Mouse (Mus musculus) yolk sac, embryonic 10.5 days (tissue): Measurements from ENCODE around the gene Pacsin2.
"Not testable (repeated sequence)": the region's sequence is repeated elsewhere in the genome, so short reads cannot be mapped to it uniquely, and the experiment has no call there.

ENCODE experiments used
- DNase-seq: peaks from one replicate; pipeline ENCODE4 v3.0.0-alpha.2; 2017; ENCODE audit warnings: low spot score

Gene Pacsin2

DNA sequence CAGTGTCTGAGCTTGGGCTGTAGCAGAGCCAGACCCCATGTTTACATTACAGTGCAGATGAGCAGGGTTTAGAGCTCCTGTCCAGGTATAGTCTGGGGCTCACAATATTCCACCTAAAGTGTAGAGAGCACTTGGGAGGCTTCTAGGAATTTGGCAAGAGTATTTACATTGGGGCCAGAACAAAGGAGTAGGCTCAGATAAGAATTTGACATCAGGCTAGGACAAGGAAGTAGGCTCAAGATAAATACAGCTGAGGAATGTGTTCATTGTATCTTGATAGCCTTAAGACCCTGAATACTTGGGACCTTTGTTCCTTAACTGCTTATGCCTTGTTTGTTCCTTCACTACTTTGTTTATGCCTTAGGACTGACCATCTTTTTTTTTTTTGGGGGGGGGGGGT is 90.3 kb downstream of the Pacsin2 start:
- DNase-seq: peak; percentile 53

DNA sequence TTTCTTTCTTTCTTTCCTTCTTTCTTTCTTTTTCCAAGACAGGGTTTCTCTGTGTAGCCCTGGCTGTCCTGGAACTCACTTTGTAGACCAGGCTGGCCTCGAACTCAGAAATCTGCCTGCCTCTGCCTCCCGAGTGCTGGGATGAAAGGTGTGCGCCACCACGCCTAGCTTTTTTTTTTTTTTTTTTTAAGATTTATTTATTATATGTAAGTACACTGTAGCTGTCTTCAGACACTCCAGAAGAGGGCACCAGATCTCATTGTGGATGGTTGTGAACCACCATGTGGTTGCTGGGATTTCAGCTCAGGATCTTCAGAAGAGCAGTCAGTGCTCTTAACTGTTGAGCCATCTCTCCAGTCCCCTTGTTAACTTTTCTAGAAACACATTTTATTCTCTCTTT is 95.7 kb downstream of the Pacsin2 start:
- DNase-seq: not testable (repeated sequence)

DNA sequence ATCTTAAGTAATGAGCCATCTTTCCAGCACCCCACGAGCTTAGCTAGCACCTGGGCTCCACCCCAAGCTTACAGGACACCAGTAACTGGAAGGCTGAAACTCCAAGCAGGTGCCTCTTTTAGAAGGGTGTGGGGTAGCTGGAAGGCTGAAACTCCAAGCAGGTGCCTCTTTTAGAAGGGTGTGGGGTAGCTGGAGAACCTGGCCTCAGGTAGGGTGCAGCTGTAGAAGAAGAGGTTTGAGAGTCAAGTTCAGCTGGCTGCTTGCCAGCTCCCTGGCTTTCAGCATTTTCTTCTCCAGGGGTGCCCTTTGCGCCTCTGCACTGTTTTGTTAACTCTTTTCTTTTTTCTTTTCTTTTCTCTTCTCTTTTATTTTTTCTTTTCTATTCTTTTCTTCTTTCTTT is 96.1 kb downstream of the Pacsin2 start:
- DNase-seq: no peak

DNA sequence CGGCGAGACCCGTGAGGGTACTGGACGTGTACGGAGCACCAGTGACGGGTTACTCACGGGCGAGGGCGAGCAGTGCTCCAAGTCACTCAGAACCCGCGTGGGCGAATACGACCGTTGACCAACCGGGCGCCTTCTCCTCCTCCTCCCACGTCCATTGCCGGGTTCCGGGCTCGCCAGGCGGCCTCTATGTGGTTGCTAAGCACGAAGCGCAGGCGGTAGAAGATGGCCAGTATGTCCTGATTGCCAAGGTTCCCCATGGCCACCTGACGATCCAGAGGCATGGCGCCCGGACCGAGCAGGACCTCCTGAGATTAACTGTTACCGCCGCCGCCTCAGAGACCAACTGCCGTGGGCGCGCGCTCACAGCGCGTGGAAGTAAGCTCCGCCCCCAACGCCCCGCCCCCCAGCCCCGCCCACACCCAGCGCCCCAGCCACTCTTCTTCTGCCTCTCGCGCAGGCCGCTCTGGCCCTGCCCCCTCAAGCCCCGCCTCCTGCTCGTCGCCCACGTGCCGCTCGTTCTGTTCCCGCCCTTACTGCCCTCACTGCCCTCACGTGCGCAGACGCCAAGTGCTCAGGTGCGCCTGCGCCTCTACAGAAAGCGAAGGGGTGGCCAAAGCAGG is 97.4 kb downstream of the Pacsin2 start:
- peak; percentile 94 for DNase-seq

DNA sequence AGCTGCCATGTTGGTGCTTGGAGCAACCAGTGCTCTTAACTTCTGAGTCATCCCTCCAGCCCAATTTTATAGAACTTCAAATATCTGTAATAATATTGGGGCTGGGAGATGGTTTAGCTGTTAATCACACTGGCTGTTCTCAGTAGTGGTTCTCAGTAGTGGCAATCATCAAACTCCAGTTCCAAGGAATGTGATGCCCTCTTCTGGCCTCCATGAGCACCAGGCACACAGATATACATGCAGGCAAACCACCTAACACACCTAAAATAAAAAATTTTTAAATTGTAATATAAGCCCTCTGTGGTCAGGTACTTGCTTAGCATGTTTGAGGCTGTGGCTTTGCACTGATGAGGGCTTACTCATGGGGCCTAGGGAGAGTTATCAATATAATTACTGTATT is 98.7 kb downstream of the Pacsin2 start:
- no peak for DNase-seq

DNA sequence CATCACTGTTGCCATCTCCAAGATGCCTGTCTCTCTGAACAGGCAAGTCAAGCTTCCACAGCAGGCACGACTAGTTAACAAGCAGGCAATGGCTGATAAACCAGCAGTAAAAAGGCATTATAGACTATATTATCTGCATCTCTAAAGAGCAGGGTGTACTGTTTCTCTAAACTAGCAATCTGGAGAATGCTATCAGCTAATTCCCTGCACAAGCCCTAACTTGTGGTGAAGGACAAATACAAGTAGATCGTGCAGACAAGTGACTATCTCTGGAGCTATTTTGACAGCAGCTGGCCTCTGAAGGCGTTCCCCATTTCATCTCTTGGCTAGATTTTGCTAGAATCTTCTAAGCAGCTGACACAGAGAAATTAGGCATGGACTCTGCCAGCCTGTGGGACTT is 100.2 kb downstream of the Pacsin2 start:
- no peak for DNase-seq

DNA sequence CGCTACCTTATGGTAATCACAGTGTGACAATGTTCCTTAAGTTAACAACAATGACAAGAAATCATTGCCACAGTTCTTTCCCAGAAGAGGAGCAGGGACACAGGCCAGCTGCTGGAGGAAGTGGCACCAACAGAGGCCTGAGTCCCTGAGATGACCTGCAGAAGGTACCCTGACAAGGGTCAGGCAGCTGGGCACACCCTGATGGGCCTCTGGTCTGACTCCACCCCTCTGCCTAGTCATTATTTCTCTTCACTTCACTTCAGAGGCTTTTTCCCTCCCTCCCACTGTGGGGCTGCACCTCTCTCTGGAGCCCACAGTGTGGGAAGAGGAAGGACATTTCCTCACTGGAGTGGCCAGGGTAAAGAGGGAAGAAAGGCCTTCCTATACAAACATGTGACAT is 101.6 kb downstream of the Pacsin2 start:
- not testable (repeated sequence) for DNase-seq

DNA sequence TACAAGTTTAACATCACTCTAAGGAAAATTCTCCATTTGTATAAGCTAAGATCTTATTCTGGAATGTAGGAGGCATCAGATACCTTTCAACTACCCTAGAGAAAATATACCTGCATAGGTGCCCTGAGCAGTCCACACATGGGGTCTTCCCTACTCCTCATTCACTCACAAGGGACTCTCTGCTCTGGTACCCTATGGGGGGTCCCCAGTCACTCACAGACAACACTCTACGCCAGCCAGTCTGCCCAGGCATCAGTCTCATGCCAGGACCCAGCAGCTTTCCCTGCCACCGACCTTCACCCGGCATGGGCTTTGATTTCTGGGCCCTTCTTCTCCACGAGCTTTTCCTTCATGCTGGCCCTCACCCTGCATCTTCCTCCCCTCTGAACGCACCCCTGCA is 103.5 kb downstream of the Pacsin2 start:
- not testable (repeated sequence) for DNase-seq

DNA sequence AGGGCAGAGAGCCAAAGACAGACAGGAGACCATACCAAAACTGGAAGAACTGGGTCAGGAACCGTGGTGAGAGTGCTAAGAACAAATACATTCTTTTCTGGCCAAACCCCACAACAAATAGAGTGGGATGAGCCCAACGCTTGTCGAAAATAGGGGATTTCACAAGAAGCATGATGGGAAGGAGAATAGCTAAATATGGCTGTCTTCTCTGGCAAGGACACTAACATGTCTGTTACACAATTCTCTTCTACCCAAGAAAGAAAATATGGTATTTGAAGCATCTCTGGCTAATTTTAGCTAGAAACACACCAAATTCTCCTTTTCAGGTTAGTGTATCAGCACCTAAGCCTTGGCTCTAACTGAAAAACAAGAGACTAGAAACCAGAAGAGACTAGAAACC is 104.3 kb downstream of the Pacsin2 start:
- no peak for DNase-seq

DNA sequence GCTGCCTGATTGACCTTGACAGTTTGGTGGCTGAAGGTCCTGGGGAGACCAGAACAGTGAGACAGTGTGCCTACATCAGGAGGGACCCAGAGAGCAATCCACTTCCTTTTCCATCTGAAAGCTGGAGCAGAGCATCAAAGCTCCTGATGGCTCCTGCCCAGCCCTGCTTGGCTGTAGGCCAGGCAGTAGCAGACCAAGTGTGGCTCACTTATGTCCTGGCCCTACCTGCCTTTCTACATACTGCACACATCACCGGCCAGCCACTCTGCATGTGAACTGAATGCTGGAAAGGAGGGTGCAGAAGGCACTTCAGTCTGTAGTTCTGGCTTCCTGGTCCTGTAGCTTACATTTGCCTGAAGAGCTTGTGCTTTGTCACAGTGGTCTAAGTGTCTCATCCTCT is 105.9 kb downstream of the Pacsin2 start:
- DNase-seq: no peak

DNA sequence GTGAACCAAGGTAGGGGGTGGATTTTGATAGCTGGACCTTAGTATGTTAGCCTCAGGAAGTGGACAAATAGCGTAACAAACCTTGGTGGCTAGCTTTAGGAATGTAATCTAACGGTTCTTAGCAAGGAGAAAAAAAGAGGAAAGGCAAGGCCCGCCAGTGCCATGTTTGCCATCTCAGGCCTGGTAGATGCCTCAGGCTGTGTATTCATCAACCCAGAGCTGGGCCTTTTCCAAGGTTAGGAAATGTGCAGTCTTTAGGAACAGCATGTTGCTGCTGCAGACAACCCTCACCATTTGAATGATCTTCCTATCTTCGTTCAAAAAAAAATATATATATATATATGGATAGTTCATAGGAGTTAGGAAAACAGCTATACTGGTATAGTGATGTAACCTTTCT is 112.9 kb downstream of the Pacsin2 start:
- DNase-seq: no peak

DNA sequence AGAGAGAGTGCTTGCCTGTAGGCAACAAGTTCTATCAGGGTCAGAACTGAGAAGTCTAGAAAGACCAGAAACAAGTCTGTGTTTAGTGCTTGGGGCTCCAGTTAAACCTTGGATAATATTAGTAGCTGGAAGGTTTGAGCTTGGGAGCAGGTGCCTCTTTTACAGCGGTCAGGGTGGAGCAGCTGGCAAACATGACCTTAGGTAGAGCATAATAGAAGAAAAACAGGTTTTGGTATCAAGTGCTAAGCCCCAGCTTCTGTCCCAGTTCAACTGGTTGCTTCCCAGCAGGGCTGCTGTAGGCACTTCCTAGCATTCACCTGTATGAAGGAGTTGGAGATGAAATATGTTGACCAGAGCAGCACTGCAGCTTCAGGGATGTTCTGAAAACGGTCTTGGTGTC is 113.5 kb downstream of the Pacsin2 start:
- no peak for DNase-seq

DNA sequence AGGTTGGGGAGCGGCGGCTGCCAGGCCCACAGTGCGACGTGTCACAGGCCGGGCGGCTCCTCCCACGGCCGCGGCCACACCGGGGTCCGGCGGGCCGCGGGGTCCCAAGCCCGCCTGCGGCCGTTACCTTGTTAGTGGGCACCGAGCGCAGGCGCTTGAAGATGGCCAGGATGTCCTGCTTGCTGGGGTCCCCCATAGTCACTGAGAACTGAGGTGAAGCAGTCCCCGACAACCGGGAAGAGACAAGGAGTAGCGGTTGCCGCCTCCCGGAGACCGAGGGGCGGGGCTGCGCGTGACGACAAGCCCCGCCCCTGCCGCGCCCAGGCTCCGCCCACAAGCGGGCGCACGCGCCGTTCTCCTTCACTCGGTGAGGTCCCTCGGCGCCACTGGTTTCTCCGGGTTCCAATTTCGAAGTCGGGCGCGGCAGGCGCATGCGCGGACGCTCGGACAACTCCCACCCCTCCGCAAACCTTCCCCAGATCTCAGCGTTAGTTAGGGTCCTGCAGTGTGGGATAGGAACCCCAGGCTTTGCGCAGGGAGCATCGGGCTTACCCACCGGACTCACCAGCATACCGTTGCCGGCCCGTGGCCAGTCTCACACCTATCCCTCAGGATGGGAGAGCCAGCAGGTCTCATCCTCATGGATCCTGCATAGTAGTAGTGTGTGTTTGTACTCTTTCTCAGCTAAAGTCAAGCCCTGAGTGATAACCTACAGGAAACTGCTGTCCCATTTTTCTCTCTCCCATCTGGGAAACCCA is 114.3 kb downstream of the Pacsin2 start, which contains the start of gene Arfgap3:
TSS of gene Arfgap3 (minus strand) at position 294 of the 758 bp plus-strand sequence.
- DNase-seq: peak; percentile 93

DNA sequence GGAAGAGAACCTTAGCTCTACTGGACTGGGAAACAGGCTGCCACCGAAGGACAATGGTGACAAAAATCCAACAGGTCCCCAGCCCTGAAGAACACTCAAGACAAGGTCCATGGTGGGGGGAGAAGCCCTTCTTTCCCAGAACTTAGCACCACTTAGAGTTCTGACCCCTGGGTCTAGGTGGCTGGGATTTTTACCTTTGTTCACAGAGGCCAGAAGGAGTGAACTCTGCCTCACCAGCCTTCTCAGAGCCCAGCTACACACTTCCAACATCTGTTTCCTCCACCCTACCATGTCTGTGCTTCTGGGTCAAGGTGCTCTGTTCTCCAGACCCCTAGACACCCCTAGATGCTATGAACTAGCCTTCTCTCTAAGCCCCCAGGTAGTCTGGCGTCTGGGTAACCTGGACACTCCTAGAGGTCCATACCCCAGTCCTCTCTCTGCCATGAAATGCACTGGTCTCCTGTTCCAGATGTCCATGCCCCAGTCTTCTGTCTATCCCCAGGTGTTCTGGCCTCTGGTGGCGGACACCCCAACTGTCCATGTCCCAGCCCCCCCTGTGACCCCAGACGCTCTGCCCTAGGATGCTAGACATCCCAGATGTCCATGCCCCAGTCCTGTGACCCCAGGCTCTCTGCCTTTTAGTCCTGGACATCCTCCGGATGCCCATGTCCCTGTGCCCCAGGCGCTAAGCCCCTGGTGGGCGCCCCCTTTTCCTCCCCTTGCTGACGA is 115.0 kb downstream of the Pacsin2 start:
- DNase-seq: peak; percentile 20

DNA sequence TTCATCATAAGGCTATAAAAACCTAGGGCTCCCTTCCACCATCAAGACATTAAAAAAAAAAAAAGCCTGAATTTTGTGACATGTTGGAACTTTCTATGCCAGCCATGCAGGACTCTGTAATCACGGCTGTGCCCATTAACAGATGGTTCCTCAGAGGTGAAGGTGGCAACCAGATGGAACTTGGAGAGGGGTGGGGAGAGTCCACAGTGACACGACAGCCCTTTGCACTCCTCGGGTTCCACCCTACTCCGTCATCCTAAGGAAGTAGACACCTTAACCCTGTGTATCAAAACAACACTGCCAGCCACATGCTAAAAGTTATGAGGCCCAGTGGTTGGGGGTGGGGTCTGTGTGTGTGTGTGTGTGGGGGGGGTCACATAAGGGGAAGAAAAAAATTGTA is 115.7 kb downstream of the Pacsin2 start:
- no peak for DNase-seq

DNA sequence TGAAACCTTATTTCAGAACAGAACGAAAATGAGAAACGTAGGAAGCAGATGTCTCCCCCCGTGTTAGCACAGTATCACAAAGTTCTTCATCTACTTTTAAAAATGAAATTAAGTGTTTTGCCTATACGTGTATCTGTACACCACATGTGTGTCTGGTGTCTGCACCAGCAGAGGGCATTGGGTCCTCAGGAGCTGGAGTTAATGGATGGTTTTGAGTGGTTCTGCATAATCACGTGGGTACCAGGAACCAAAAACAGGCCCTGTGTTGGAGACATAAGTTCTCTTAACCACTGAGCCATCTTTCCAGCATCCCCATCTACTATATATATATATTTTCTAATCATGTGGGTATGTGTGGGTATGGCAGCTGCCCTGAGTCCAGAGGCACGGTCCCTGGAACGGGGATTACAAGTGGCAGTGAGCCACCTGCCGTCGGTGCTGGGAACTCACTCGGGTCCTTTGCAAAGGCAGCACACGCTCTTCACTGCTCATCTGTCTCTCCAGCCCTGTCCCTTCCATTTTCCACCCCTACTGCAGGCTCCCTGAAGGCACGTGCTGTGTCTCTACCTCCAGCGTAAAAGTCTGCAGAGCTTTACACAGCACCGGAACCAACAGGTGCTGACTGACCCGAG is 118.4 kb downstream of the Pacsin2 start:
- no peak for DNase-seq

DNA sequence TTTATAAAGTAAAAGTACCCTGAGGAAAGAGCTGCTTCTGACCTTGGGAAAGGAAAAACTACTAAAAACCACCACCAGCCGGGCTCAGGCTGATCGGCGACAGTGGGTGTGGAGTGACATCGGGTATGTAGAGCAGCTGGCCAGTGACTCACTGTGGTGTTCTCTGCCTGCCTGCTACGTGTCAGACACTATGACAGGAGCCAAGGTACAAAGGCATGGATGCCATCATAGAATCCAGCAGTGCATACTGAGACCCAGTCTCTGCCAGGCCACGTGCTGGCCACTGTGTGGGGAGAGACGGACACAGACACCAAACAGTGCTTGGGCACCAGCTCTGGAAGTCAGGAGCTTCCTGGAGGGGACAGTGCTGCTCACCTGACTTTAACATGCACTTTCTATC is 119.5 kb downstream of the Pacsin2 start:
- DNase-seq: no peak

DNA sequence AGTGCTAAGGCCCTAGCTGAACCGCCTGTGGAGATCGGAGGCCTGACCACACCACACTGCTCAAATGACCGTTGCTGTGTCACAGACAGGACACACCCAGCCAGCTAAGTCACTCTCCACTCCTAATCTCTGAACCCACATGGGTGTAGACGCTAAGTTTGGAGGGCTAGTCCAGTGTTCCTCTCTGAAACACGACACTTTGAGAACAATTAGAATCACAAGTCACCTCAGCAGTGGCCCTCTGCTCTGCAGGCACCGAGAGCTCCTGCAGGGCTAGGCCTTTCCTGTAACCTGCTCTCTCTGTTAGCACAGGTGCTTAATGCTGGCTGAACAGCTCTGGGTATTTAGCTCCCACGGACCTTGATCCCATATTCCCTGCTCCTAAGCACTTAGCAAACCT is 120.2 kb downstream of the Pacsin2 start:
- peak; percentile 42 for DNase-seq

DNA sequence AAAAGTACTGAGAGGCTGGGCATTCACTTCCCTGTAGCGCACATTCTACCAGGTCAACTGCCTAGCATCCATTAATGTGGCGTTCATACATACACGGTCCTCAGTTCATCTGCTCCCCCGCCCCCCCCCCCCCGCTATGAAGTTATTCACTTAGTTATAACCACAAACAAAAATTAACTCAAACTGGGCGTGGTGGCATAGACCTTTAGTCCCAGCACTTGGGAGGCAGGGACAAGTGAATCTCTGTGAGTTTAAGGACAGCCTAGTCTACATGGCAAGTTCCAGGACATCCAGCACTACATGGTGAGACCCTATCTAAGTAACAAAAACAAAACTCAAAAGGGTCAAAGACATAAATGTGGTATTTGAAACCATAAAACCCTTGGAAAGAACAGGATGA is 125.5 kb downstream of the Pacsin2 start:
- DNase-seq: no peak

DNA sequence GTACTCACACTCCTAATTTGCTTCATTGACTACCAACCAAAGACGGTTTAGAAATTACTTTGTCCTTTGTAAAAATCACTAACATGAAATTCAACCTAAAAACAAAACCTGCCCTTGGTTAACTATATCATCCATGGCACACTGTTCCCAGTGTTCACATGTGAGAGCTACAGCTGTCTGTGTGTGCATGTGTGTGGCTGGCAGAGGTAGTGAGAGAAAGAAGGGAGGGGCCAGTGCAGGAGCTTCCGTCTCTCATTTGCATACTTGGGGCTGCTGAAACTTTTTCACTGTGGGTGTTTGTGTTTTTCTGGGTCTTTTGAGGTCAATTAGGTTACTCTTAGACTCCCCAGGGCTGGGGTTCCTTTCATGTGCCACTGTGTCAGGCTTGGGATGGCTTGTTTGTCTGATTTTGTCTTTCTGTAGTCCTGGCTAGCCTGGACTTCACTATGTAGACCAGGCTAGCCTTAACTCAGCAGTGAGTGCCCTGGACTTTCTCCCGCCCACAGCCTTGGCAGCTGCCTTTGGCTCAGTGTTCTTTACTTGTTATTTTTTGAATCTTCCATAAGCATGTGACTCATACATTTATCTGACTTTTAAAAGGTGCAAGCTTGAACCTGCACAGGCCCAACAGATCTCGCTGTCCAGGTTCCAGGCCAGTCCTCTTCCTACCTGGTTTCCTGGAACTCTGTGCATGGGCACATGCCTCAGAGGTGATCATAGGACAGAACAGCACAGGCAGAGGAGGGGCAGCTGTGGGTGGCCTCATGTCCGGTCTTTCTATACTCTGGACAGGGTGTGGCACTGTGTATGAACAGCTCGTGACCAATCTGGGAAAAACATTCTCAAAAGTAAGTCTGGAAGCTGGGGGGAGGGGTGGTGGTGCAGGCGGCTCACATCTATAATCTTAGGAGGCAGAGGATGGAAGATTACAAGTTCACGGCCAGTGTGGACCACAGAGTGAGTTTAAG is 126.2 kb downstream of the Pacsin2 start:
- DNase-seq: peak; percentile 24

DNA sequence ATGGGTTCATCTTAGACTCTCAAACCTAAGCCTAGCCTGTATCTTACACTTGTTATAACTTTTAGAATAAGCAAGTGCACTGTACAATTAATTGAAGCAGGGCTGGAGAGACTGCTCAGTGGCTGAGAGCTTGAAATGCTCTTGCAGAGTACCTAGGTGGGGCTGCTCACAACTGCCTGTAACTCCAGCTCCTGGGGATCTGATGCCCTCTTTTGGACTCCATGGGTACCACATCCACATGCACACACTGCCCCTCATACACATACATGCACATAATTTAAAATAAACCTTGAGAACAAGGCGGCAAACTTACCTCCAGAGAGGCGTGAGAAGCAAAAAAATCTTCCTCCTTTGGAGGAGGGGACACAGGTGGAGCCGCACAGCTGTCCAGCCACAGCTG is 132.0 kb downstream of the Pacsin2 start:
- DNase-seq: no peak
